Mouse (Mus musculus) lung, embryonic 16.5 days (tissue): ENCODE data around the gene Vwa7. TPM values are rescaled to one million over a fixed set of nuclear protein-coding genes. Genes with fewer than 3 reads are reported as not detected.
A peak's percentile ranks its signal among the peaks of the same experiment; 100 is the strongest.

ENCODE experiments used
- ATAC-seq: fragments of 200-750 bp; cut with Nextera tagmentation; 2 replicates; pipeline ENCODE4 v1.8.0; 2017; ENCODE audit warnings: low read depth, mild to moderate bottlenecking, moderate library complexity
- H3K27ac ChIP-seq: fragments of 300-500 bp; sonication (generic); 2 replicates; pipeline ENCODE4 v1.5.1; 2014; ENCODE audit warnings: mild to moderate bottlenecking, control low read depth, low read length
- H3K27me3 ChIP-seq: fragments of 300-500 bp; sonication (generic); 2 replicates; pipeline ENCODE4 v1.6.1; 2014; ENCODE audit warnings: low read depth, low read length, mixed read lengths; ENCODE audit not compliant: control insufficient read depth, insufficient read depth
- H3K36me3 ChIP-seq: fragments of 300-500 bp; sonication (generic); 2 replicates; pipeline ENCODE4 v1.6.1; 2014; ENCODE audit warnings: low read length; ENCODE audit not compliant: control insufficient read depth, insufficient read depth
- H3K4me1 ChIP-seq: fragments of 300-500 bp; sonication (generic); replicated peaks from 2 replicates; pipeline ENCODE4 v1.6.1; 2014; ENCODE audit warnings: low read length, mixed read lengths; ENCODE audit not compliant: control insufficient read depth, insufficient read depth
- H3K4me2 ChIP-seq: fragments of 300-500 bp; sonication (generic); 2 replicates; pipeline ENCODE4 v1.6.1; 2014; ENCODE audit warnings: low read depth, low read length, control low read depth
- H3K4me3 ChIP-seq: fragments of 300-500 bp; sonication (generic); 2 replicates; pipeline ENCODE4 v1.5.1; 2014; ENCODE audit warnings: mild to moderate bottlenecking, low read length, control low read depth
- H3K9ac ChIP-seq: fragments of 300-500 bp; sonication (generic); 2 replicates; pipeline ENCODE4 v1.6.1; 2014; ENCODE audit warnings: low read length, control low read depth
- H3K9me3 ChIP-seq: fragments of 300-500 bp; sonication (generic); 2 replicates; pipeline ENCODE4 v1.6.1; 2016; ENCODE audit warnings: low read length; ENCODE audit not compliant: control insufficient read depth
- WGBS: fragments of 180-500 bp; shearing (Covaris S2); extraction: QIAGEN DNeasy Blood & Tissue Kit; methylation state at CpG from one replicate; pipeline ENCODE4 v1.1.7; 2014; 5-methylcytosine and 5-hydroxymethylcytosine counted together
- polyA plus RNA-seq: library from polyadenylated mRNA; unstranded; fragments of >200 nt; fragmentation: Nextera tagmentation; extraction: Ambion mirVana; gene quantifications from 2 replicates; pipeline ENCODE4 v1.2.1, GENCODE M21; 2015

Gene Vwa7
- polyA plus RNA-seq, 1 experiment from 2014 or later: 0.14 TPM

DNA sequence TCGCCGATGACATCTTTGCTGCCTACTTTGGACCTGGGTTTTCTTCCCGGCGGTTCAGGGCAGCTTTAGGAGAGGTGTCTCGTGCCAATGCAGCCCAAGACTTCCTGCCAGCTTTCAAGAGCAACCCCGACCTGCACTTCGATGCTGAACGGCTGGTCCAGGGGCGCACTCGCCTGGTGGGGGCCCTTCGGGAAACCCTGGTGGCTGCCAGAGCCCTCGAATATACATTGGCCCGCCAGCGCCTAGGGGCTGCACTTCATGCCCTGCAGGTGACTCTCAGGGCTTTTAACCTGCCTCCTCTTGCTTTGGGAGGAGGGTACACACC lies 1.3 kb downstream of the Vwa7 start:
- no peak overlapping the region for H3K4me3 ChIP-seq
- H3K9ac ChIP-seq: no peak overlapping the region
- no peak overlapping the region for H3K27ac ChIP-seq
- ATAC-seq: no peak
- no peak overlapping the region for H3K4me2 ChIP-seq
- H3K9me3 ChIP-seq: no peaks in the 10 kb centered on the region
- 59% methylated on average over 14 of the region's 14 CpGs for WGBS
- H3K4me1 ChIP-seq: no peaks in the 10 kb centered on the region; the same call in 1 of the 2 replicates
- peaks cover 32% of the 10 kb centered on the region for H3K36me3 ChIP-seq
- H3K27me3 ChIP-seq: no peaks in the 10 kb centered on the region

DNA sequence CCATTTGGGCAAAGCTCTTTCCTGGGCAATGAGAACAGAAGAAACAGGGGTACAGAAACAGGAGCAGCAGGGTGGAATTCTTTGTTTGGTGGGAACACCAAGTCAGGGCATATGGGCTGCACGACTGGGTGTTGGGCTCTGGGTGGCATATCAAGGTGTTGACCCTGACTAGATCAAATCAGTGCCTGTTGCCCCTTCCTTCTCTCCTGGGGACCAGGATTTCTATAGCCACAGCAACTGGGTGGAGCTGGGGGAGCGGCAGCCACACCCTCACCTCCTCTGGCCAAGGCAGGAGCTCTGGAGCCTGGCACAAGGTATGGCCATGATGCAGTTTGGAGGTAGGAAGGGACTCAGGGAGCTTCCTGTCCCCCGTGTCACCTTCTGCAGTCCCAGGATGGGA lies 1.8 kb downstream of the Vwa7 start:
- Histone ChIP-seq H3K9ac (no peak overlapping the region), H3K27ac (no peak overlapping the region), H3K36me3 (peaks cover 28% of the 10 kb centered on the region), H3K4me3 (no peak overlapping the region), H3K4me1 (no peaks in the 10 kb centered on the region; the same call in 1 of the 2 replicates), H3K27me3 (no peaks in the 10 kb centered on the region), H3K9me3 (no peaks in the 10 kb centered on the region), H3K4me2 (no peak overlapping the region)
- ATAC-seq: no peak
- 72% methylated on average over 3 of the region's 3 CpGs for WGBS

DNA sequence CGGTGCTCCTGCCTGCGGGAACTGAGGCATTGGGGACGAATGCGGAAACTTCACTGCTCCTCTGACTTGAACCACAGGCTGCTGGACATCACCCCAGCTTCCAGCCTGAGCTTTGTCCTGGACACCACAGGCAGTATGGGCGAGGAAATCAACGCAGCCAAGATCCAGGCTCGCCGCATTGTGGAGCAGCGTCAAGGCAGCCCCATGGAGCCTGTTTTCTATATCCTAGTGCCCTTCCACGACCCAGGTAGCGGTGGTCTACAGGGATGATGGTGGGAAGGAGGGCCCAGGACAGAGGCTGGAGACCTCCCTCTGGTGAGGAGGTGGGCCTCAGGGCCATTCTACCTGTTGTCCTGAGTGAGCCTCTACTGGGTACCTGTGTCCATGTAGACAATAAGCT lies 3.5 kb downstream of the Vwa7 start:
- ATAC-seq: no peak
- Histone ChIP-seq H3K4me2 (no peak overlapping the region), H3K9me3 (no peaks in the 10 kb centered on the region), H3K27ac (no peak overlapping the region), H3K4me1 (peaks cover under 1% of the 10 kb centered on the region; the same call in 1 of the 2 replicates), H3K27me3 (no peaks in the 10 kb centered on the region), H3K4me3 (no peak overlapping the region), H3K36me3 (peaks cover 11% of the 10 kb centered on the region), H3K9ac (no peak overlapping the region)
- WGBS: 80% methylated on average over 11 of the region's 11 CpGs

DNA sequence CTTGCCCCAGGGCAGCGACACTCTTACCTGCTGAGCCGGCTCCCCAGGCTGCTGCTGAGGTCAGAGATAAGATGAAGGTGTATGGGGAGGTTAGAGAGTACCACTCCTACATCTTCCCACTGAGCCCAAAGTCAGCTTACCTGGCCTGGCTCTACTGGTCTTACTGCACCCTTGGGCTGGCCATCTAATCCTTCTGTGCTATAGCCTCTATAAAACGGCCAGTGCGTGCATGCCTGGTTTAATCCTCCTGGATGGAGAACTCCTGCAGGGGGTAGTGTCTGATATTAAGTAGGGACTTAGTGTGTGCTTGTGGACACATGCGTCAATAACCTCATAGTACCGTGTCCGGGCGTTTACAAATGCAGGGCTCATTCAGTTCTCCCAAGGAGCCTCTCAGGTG lies 4.2 kb downstream of the Vwa7 start:
- Histone ChIP-seq H3K4me2 (no peak overlapping the region), H3K36me3 (peaks cover 6% of the 10 kb centered on the region; the same call in 1 of the 2 replicates), H3K27ac (no peak overlapping the region), H3K27me3 (no peaks in the 10 kb centered on the region), H3K9me3 (no peaks in the 10 kb centered on the region), H3K4me1 (peaks cover 2% of the 10 kb centered on the region; the same call in 1 of the 2 replicates), H3K4me3 (no peak overlapping the region), H3K9ac (no peak overlapping the region)
- 82% methylated on average over 8 of the region's 8 CpGs for WGBS
- ATAC-seq: no peak

DNA sequence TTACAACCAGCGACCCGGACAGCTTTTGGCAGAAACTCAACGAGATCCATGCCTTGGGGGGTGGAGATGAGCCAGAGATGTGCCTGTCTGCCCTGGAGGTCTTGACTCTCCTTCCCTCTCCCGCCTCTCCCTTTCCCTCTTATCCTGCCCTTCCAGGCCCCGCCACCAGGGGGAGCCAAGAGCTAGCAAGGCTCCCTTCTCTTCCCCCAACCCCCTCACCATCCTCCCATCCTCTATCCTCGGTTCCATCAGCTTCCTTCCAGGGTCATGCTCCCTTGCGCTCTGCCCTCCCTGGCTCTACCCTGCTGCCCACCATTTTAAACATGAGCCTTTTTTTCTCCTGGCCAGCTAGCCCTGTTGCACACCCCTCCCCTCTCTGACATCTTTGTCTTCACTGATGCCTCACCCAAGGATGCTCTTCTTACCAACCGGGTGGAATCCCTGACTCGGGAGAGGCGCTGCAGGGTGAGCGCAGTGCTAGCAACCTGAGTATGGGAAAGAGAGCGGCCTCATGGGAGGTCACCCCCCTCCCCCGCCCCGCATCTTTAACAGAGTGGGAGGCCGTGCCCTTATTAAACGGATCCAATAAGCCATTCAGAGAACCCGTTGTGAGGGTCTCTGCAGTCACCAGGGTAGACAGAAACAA lies 4.9 kb downstream of the Vwa7 start:
- no peak overlapping the region for H3K4me2 ChIP-seq
- no peak overlapping the region for H3K4me3 ChIP-seq
- ATAC-seq: peak; percentile 59
- WGBS: 11% methylated on average over 17 of the region's 17 CpGs
- peak overlapping the region; percentile 78 for H3K27ac ChIP-seq
- H3K36me3 ChIP-seq: peaks cover under 1% of the 10 kb centered on the region; the same call in 1 of the 2 replicates
- no peaks in the 10 kb centered on the region for H3K9me3 ChIP-seq
- H3K4me1 ChIP-seq: peaks cover 2% of the 10 kb centered on the region; the same call in 1 of the 2 replicates
- no peak overlapping the region for H3K9ac ChIP-seq
- H3K27me3 ChIP-seq: no peaks in the 10 kb centered on the region

DNA sequence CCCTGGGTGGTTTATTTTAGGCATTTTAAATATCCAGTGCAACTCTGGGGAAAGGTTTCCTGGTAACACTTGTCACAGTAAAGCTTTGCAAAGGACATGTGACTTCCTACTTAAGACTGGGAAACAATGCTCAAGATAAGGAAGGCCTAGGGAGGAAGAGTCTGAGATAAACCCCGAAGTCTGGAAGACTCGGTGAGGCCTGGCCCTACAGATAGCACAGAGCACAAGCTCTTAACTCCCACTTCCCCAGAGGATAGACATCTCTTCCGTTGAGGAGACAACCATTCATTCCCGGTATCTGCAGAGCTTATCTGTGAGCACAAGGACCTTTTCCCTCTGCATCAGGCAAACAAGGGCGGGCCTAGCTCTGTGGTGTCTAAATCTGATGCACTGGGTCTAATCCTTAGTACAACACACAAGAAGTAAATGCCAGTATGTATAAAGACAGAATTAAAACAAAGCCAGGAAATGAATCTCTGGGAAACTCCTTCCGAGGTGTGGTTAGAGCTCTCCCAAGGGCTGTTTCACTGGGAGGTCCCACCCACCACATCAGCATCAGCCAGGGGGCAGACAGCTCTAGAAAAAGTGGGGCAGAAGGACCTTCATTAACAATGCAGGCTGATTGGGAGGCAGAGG lies 5.6 kb downstream of the Vwa7 start:
- H3K9ac ChIP-seq: 0 out of 2 replicates have a peak overlapping the region, but pooled peaks have one; percentile 14
- H3K27me3 ChIP-seq: no peaks in the 10 kb centered on the region
- peak overlapping the region; percentile 78 for H3K27ac ChIP-seq
- WGBS: 36% methylated on average over 6 of the region's 6 CpGs
- no peaks in the 10 kb centered on the region for H3K36me3 ChIP-seq
- peak; percentile 37 for ATAC-seq
- H3K4me3 ChIP-seq: no peak overlapping the region
- H3K4me2 ChIP-seq: no peak overlapping the region
- H3K9me3 ChIP-seq: no peaks in the 10 kb centered on the region
- peaks cover 2% of the 10 kb centered on the region; the same call in 1 of the 2 replicates for H3K4me1 ChIP-seq

DNA sequence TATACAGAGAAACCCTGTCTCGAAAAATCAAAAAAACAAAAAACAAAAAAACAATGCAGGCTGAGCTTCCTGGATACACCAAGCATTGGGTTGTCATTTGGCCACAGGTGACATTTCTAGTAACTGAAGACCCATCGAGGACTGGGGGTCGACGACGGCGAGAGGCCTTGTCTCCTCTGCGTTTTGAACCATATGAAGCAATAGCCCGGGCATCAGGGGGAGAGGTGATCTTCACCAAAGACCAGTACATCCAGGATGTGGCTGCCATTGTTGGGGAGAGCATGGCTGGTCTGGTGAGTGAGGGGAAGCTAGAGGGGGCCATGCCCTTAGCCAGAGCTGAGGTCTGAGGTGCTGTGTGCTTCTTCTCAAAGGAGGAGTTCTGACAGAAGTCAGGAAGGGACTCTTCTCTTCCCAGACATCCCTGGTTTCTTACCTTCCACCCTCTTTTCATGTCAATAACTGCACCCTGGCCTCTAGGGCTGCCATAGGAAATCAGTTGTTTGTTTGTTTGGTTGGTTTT lies 6.2 kb downstream of the Vwa7 start:
- 86% methylated on average over 8 of the region's 8 CpGs for WGBS
- H3K4me2 ChIP-seq: no peak overlapping the region
- H3K9ac ChIP-seq: no peak overlapping the region
- no peaks in the 10 kb centered on the region for H3K27me3 ChIP-seq
- peak overlapping the region; percentile 78 for H3K27ac ChIP-seq
- peaks cover 6% of the 10 kb centered on the region for H3K4me1 ChIP-seq
- H3K9me3 ChIP-seq: no peaks in the 10 kb centered on the region
- H3K36me3 ChIP-seq: no peaks in the 10 kb centered on the region
- H3K4me3 ChIP-seq: no peak overlapping the region
- ATAC-seq: no peak

DNA sequence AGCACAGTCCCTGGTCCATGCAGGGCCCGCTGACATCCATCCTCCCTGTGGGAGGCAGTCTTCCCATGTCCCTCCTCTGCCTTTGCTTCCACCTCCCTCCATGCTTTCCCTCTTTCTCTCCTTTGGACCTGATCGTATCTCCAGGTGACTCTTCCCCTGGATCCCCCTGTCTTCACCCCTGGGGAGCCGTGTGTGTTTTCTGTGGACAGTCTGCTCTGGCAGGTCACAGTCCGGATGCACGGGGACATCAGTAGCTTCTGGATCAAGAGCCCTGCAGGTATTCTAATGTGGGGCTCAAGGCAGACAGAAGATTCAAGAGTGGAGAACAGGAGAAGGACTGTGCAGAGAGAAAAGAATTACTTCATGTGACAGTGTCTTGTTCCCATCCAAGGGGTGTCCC lies 6.8 kb downstream of the Vwa7 start:
- H3K4me2 ChIP-seq: no peak overlapping the region
- H3K9me3 ChIP-seq: no peaks in the 10 kb centered on the region
- ATAC-seq: no peak
- no peaks in the 10 kb centered on the region for H3K27me3 ChIP-seq
- H3K27ac ChIP-seq: no peak overlapping the region
- peaks cover 6% of the 10 kb centered on the region for H3K4me1 ChIP-seq
- WGBS: 81% methylated on average over 5 of the region's 5 CpGs
- H3K36me3 ChIP-seq: no peaks in the 10 kb centered on the region
- no peak overlapping the region for H3K4me3 ChIP-seq
- no peak overlapping the region for H3K9ac ChIP-seq

DNA sequence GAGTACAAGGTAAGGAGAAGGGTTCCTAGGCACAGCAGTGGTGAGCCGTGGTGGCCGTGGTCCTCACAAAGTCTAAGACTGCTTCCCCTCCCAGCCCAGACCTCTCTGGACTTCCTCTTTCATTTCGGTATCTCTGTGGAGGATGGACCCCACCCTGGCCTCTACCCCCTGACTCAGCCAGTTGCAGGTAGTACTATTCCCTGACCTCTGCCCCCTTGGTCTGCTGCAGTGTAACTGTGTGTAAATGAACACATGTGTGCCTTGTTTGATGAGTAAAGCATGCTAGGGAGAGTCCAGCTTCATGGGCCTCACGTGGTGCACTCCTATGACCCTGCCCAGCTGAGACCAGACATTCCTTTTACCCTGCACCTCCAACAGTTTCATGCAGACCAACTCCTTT lies 7.4 kb downstream of the Vwa7 start:
- Histone ChIP-seq H3K4me1 (peaks cover 6% of the 10 kb centered on the region), H3K4me2 (no peak overlapping the region), H3K27ac (no peak overlapping the region), H3K9me3 (no peaks in the 10 kb centered on the region), H3K9ac (no peak overlapping the region; the same call in 1 of the 2 replicates), H3K4me3 (no peak overlapping the region), H3K27me3 (no peaks in the 10 kb centered on the region), H3K36me3 (no peaks in the 10 kb centered on the region)
- no peak for ATAC-seq
- WGBS: 71% methylated on average over 4 of the region's 4 CpGs
